23 mouse cellular contexts compared by ENCODE assay signal in the genomic region with DNA sequence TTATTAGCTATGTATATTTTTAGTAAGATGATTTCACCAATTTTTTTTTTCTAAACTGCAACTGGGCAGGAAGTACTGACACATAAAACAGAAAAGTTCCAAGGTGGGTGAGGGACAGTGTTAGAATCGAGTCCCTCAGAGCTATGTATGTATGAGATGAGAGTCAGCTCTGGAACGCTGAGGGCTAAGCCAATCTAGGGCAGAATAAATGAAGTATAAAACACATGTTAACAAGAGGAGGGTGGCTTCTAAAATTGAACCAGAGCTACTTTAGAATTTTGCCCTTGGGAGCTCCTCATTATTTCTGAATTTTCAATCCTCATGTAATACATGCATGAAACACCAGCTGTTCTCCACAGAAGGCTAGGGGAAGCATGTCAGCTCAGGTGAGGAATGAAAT.
DNase-seq lines count a peak whose midpoint lies in the region; ATAC-seq and TF ChIP-seq lines count a peak whose summit lies in the region.
"Had no signal": no experiment of that assay in that cellular context is flagged by ENCODE, and none has a peak within 500 bp of the region (broad histone marks: within the 10 kb centered on the region; RNA-seq: fewer than 3 reads in every experiment).

No protein-coding gene starts in this region.

- TF ChIP-seq CTCF in hindbrain, postnatal 0 days (IDR thresholded peaks at IDR 0.05; ENCODE audit: low read depth): no peak
- no peak for TF ChIP-seq CTCF in cortical plate, adult 2 months (IDR thresholded peaks at IDR 0.05; ENCODE audit: extremely low read depth, insufficient read depth, low read length)
- TF ChIP-seq CTCF in midbrain, postnatal 0 days (IDR thresholded peaks at IDR 0.05): no peak

- no peak overlapping the region for H3K9ac ChIP-seq in hindbrain, postnatal 0 days (replicated peaks; ENCODE audit: low read length)
- no peak overlapping the region for H3K9ac ChIP-seq in midbrain, embryonic 14.5 days (replicated peaks; ENCODE audit: low read length)
- no peak overlapping the region for H3K9ac ChIP-seq in midbrain, embryonic 13.5 days (replicated peaks)
- H3K9ac ChIP-seq in midbrain, postnatal 0 days (replicated peaks; ENCODE audit: low read length, poor library complexity, severe bottlenecking): no peak overlapping the region
- H3K9ac ChIP-seq: forebrain, postnatal 0 days; neural tube, embryonic 12.5 days had no signal

- no peak overlapping the region for H3K27ac ChIP-seq in hindbrain, postnatal 0 days
- no peak overlapping the region for H3K27ac ChIP-seq in hindbrain, embryonic 10.5 days
- no peak overlapping the region for H3K27ac ChIP-seq in midbrain, embryonic 14.5 days (replicated peaks; ENCODE audit: low read depth, low read length)
- no peak overlapping the region for H3K27ac ChIP-seq in midbrain, embryonic 13.5 days
- peak overlapping the region; percentile 84 for H3K27ac ChIP-seq in cortical plate, adult 2 months (ENCODE audit: insufficient read depth, low read length)
- H3K27ac ChIP-seq in midbrain, postnatal 0 days (ENCODE audit: low read depth, low read length): no peak overlapping the region
- H3K27ac ChIP-seq: forebrain, embryonic 10.5 days; heart, embryonic 10.5 days; neural tube, embryonic 12.5 days had no signal

- no peak for ATAC-seq in hindbrain, postnatal 0 days
- ATAC-seq in midbrain, embryonic 14.5 days (ENCODE audit: low FRiP score, low TSS enrichment): no peak
- ATAC-seq in midbrain, embryonic 13.5 days: no peak
- peak; percentile 54; the same call in 1 of the 2 replicates for ATAC-seq in midbrain, postnatal 0 days (ENCODE audit: low FRiP score)
- no peak for ATAC-seq in activated CD4-positive, CD25-positive, alpha-beta regulatory T cell, adult 4 months
- ATAC-seq: forebrain, postnatal 0 days; inflammation-experienced regulatory T-cells, adult 6 months; lung, postnatal 0 days had no signal

- no peaks in the 10 kb centered on the region for H3K27me3 ChIP-seq in hindbrain, postnatal 0 days (ENCODE audit: insufficient read depth, low read length)
- no peaks in the 10 kb centered on the region for H3K27me3 ChIP-seq in hindbrain, embryonic 10.5 days (ENCODE audit: insufficient read depth, poor library complexity, severe bottlenecking)
- H3K27me3 ChIP-seq in midbrain, embryonic 14.5 days (ENCODE audit: control insufficient read depth, insufficient read depth, low read length): no peaks in the 10 kb centered on the region
- no peaks in the 10 kb centered on the region for H3K27me3 ChIP-seq in midbrain, embryonic 13.5 days
- H3K27me3 ChIP-seq in midbrain, postnatal 0 days (ENCODE audit: insufficient read depth, low read length): no peaks in the 10 kb centered on the region
- H3K27me3 ChIP-seq: CH12.LX; neural tube, embryonic 12.5 days had no signal

- H3K4me2 ChIP-seq in hindbrain, postnatal 0 days (ENCODE audit: low read depth, low read length): no peak overlapping the region
- H3K4me2 ChIP-seq in midbrain, embryonic 14.5 days (ENCODE audit: low read length): no peak overlapping the region
- H3K4me2 ChIP-seq in midbrain, embryonic 13.5 days (replicated peaks): no peak overlapping the region
- no peak overlapping the region for H3K4me2 ChIP-seq in midbrain, postnatal 0 days (ENCODE audit: low read depth, low read length, poor library complexity, severe bottlenecking)
- H3K4me2 ChIP-seq: neural tube, embryonic 12.5 days had no signal

- 68% methylated on average over 2 of the region's 2 CpGs for WGBS in hindbrain, postnatal 0 days
- 81% methylated on average over 2 of the region's 2 CpGs for WGBS in hindbrain, embryonic 10.5 days
- 70% methylated on average over 2 of the region's 2 CpGs for WGBS in midbrain, embryonic 14.5 days
- WGBS in midbrain, embryonic 13.5 days: 73% methylated on average over 2 of the region's 2 CpGs
- WGBS in midbrain, postnatal 0 days: 60% methylated on average over 2 of the region's 2 CpGs

- no peaks in the 10 kb centered on the region for H3K4me1 ChIP-seq in hindbrain, postnatal 0 days (ENCODE audit: insufficient read depth, low read length)
- H3K4me1 ChIP-seq in hindbrain, embryonic 10.5 days (replicated peaks): no peaks in the 10 kb centered on the region
- no peaks in the 10 kb centered on the region for H3K4me1 ChIP-seq in midbrain, embryonic 14.5 days (ENCODE audit: control insufficient read depth, insufficient read depth, low read length)
- no peaks in the 10 kb centered on the region for H3K4me1 ChIP-seq in midbrain, embryonic 13.5 days (replicated peaks)
- H3K4me1 ChIP-seq in cortical plate, adult 2 months (ENCODE audit: control insufficient read depth, insufficient read depth, low read length): peaks cover 2% of the 10 kb centered on the region
- no peaks in the 10 kb centered on the region for H3K4me1 ChIP-seq in midbrain, postnatal 0 days (ENCODE audit: insufficient read depth, low read length)
- H3K4me1 ChIP-seq: forebrain, embryonic 10.5 days; heart, embryonic 10.5 days; neural tube, embryonic 12.5 days had no signal

- no peak for TF ChIP-seq POLR2A in cortical plate, adult 2 months (IDR thresholded peaks at IDR 0.05; ENCODE audit: extremely low read depth, insufficient read depth, low read length)

- DNase-seq in hindbrain, postnatal 0 days (ENCODE audit: low spot score): peak; percentile 3
- no peak for DNase-seq in hindbrain, embryonic 10.5 days (ENCODE audit: low spot score)
- DNase-seq in midbrain, embryonic 14.5 days: peak; percentile 11
- peak; percentile 2 for DNase-seq in midbrain, postnatal 0 days (ENCODE audit: low spot score)
- DNase-seq in gastrocnemius, adult 8-10 months (ENCODE audit: low spot score in 2 of 2): no peak
- DNase-seq: adrenal gland, postnatal 25 days; cerebellum, adult 18-20 months; cerebellum, postnatal 36 days; forebrain, postnatal 0 days; gastrocnemius, postnatal 36 days; kidney, adult 8-10 months; kidney, postnatal 14 days; liver; thymus, postnatal 25 days had no signal

- no peaks in the 10 kb centered on the region for H3K9me3 ChIP-seq in hindbrain, postnatal 0 days (ENCODE audit: low read length)
- H3K9me3 ChIP-seq in hindbrain, embryonic 10.5 days: no peaks in the 10 kb centered on the region
- no peaks in the 10 kb centered on the region for H3K9me3 ChIP-seq in midbrain, embryonic 14.5 days (ENCODE audit: control insufficient read depth, low read length)
- no peaks in the 10 kb centered on the region for H3K9me3 ChIP-seq in midbrain, embryonic 13.5 days
- no peaks in the 10 kb centered on the region for H3K9me3 ChIP-seq in midbrain, postnatal 0 days (ENCODE audit: low read length)
- H3K9me3 ChIP-seq: forebrain, embryonic 10.5 days; heart, embryonic 10.5 days; neural tube, embryonic 12.5 days had no signal

- H3K4me3 ChIP-seq in hindbrain, postnatal 0 days (ENCODE audit: low read length): no peak overlapping the region
- H3K4me3 ChIP-seq in hindbrain, embryonic 10.5 days: no peak overlapping the region
- no peak overlapping the region for H3K4me3 ChIP-seq in midbrain, embryonic 14.5 days (replicated peaks; ENCODE audit: low read depth, low read length)
- H3K4me3 ChIP-seq in midbrain, embryonic 13.5 days (replicated peaks): no peak overlapping the region
- H3K4me3 ChIP-seq in cortical plate, adult 2 months (ENCODE audit: insufficient read depth, low read length): no peak overlapping the region
- no peak overlapping the region for H3K4me3 ChIP-seq in midbrain, postnatal 0 days (ENCODE audit: low read depth, low read length)
- H3K4me3 ChIP-seq: forebrain, embryonic 10.5 days; heart, embryonic 10.5 days; neural tube, embryonic 12.5 days had no signal

- H3K36me3 ChIP-seq in hindbrain, postnatal 0 days (ENCODE audit: insufficient read depth, low read length): no peaks in the 10 kb centered on the region
- H3K36me3 ChIP-seq in hindbrain, embryonic 10.5 days: no peaks in the 10 kb centered on the region
- H3K36me3 ChIP-seq in midbrain, embryonic 14.5 days (ENCODE audit: control insufficient read depth, insufficient read depth, low read length): no peaks in the 10 kb centered on the region
- no peaks in the 10 kb centered on the region for H3K36me3 ChIP-seq in midbrain, embryonic 13.5 days
- H3K36me3 ChIP-seq in midbrain, postnatal 0 days (ENCODE audit: insufficient read depth, low read length): no peaks in the 10 kb centered on the region
- H3K36me3 ChIP-seq: forebrain, embryonic 10.5 days; heart, embryonic 10.5 days; neural tube, embryonic 12.5 days had no signal

Comparison
In these comparisons a context has a peak if more than half of its experiments do, and no peak if none do; other contexts are left out.
1. DNase-seq: peak in hindbrain, postnatal 0 days (single experiment), midbrain, embryonic 14.5 days (single experiment) and midbrain, postnatal 0 days (single experiment); none in hindbrain, embryonic 10.5 days (single experiment) and gastrocnemius, adult 8-10 months (0 of 2).